Mouse (Mus musculus) erythroblast, embryonic 14.5 days (primary cell): ENCODE measurements around the gene Timp2. TPM values are rescaled to one million over a fixed set of nuclear protein-coding genes. Genes with fewer than 3 reads are reported as not detected.

Experiments used
- H3K27me3 ChIP-seq: 2 replicates; pipeline ENCODE4 v1.6.1; 2012; ENCODE audit warnings: inconsistent platforms; ENCODE audit not compliant: control insufficient read depth
- H3K36me3 ChIP-seq: 2 replicates; pipeline ENCODE4 v1.6.1; 2012; ENCODE audit warnings: mild to moderate bottlenecking, inconsistent platforms; ENCODE audit not compliant: control insufficient read depth
- H3K4me1 ChIP-seq: 2 replicates; pipeline ENCODE4 v1.6.1; 2012; ENCODE audit warnings: inconsistent platforms; ENCODE audit not compliant: control insufficient read depth
- H3K4me3 ChIP-seq: replicated peaks from 2 replicates; pipeline ENCODE3; 2012; ENCODE audit warnings: moderate library complexity, mild to moderate bottlenecking, inconsistent platforms
- H3K9me3 ChIP-seq: 2 replicates; pipeline ENCODE4 v1.6.1; 2012; ENCODE audit warnings: low read length, inconsistent platforms, mixed read lengths; ENCODE audit not compliant: control insufficient read depth
- GATA1 ChIP-seq: IDR thresholded peaks from 2 replicates; pipeline ENCODE4 v1.6.1; 2012; ENCODE audit warnings: low read length, inconsistent platforms, mixed read lengths
- TAL1 ChIP-seq: IDR thresholded peaks from 3 replicates; pipeline ENCODE4 v1.6.1; 2012; ENCODE audit warnings: low read length, inconsistent platforms, mixed read lengths
- polyA plus RNA-seq: library from polyadenylated mRNA; stranded (reverse); fragments of >175 nt; gene quantifications from 2 replicates; pipeline ENCODE4 v1.2.3, GENCODE M21; 2012

Gene Timp2
- polyA plus RNA-seq: 0.05 and 0.13 TPM in 2 replicates

- TF ChIP-seq TAL1 (no peak), GATA1 (no peak)
- Histone ChIP-seq H3K4me3 (peak within 1 kb of the TSS; percentile 35), H3K36me3 (no peaks in the 10 kb centered on the region), H3K9me3 (no peaks in the 10 kb centered on the region), H3K27me3 (peaks cover 30% of the 10 kb centered on the region), H3K4me1 (no peaks in the 10 kb centered on the region)
These were observed at the start of gene Timp2 for GRCm38 (mm10) chr11:118355640-118356039. TSS of gene Timp2 (minus strand) at chr11:118355740.

GRCm38 (mm10) chr11:118405311-118405710 is 49.8 kb upstream of the Timp2 start:
- H3K4me1 ChIP-seq: peaks cover 10% of the 10 kb centered on the region
- H3K4me3 ChIP-seq: no peak overlapping the region
- no peaks in the 10 kb centered on the region for H3K27me3 ChIP-seq
- TF ChIP-seq TAL1: no peak
- TF ChIP-seq GATA1: no peak
- H3K9me3 ChIP-seq: no peaks in the 10 kb centered on the region
- peaks cover 47% of the 10 kb centered on the region for H3K36me3 ChIP-seq

- peaks cover 20% of the 10 kb centered on the region for H3K4me1 ChIP-seq
- no peak for TF ChIP-seq TAL1
- no peak for TF ChIP-seq GATA1
- no peaks in the 10 kb centered on the region for H3K27me3 ChIP-seq
- H3K4me3 ChIP-seq: no peak overlapping the region
- no peaks in the 10 kb centered on the region for H3K9me3 ChIP-seq
- peaks cover 36% of the 10 kb centered on the region for H3K36me3 ChIP-seq
These were observed 48.7 kb upstream of the Timp2 start for GRCm38 (mm10) chr11:118403951-118404899.

- Histone ChIP-seq H3K4me3 (no peak overlapping the region), H3K36me3 (peaks cover 26% of the 10 kb centered on the region), H3K9me3 (no peaks in the 10 kb centered on the region), H3K4me1 (peaks cover 20% of the 10 kb centered on the region), H3K27me3 (no peaks in the 10 kb centered on the region)
- TF ChIP-seq TAL1 (no peak), GATA1 (no peak)
These were observed 47.6 kb upstream of the Timp2 start for GRCm38 (mm10) chr11:118403183-118403582.

GRCm38 (mm10) chr11:118401760-118402280 is 46.3 kb upstream of the Timp2 start, which contains the start of gene Lgals3bp:
TSS of gene Lgals3bp (minus strand) at chr11:118402092.
- H3K4me3 ChIP-seq: peak within 1 kb of the TSS; percentile 21
- TF ChIP-seq GATA1 (no peak), TAL1 (no peak)
- peaks cover 16% of the 10 kb centered on the region for H3K36me3 ChIP-seq
- H3K9me3 ChIP-seq: no peaks in the 10 kb centered on the region
- peaks cover 20% of the 10 kb centered on the region for H3K4me1 ChIP-seq
- H3K27me3 ChIP-seq: no peaks in the 10 kb centered on the region

GRCm38 (mm10) chr11:118401195-118401594 is 45.7 kb upstream of the Timp2 start:
- H3K4me3 ChIP-seq: peak overlapping the region; percentile 21

GRCm38 (mm10) chr11:118400566-118400936 is 45.0 kb upstream of the Timp2 start:
- Histone ChIP-seq H3K27me3 (no peaks in the 10 kb centered on the region), H3K4me3 (no peak overlapping the region), H3K36me3 (peaks cover 13% of the 10 kb centered on the region), H3K9me3 (peaks cover 1% of the 10 kb centered on the region; the same call in 1 of the 2 replicates), H3K4me1 (peaks cover 20% of the 10 kb centered on the region)
- TF ChIP-seq TAL1 (no peak), GATA1 (no peak)

More at GRCm38 (mm10) chr11:118401195-118401594, 45.7 kb upstream of the Timp2 start:
- H3K27me3 ChIP-seq: no peaks in the 10 kb centered on the region
- no peaks in the 10 kb centered on the region for H3K9me3 ChIP-seq
- H3K4me1 ChIP-seq: peaks cover 20% of the 10 kb centered on the region
- H3K36me3 ChIP-seq: peaks cover 14% of the 10 kb centered on the region
- TF ChIP-seq TAL1: no peak
- no peak for TF ChIP-seq GATA1

- H3K4me3 ChIP-seq: no peak overlapping the region
- TF ChIP-seq GATA1: no peak
- TF ChIP-seq TAL1: no peak
These were observed 44.5 kb upstream of the Timp2 start for GRCm38 (mm10) chr11:118399891-118400565.

More at GRCm38 (mm10) chr11:118399891-118400565, 44.5 kb upstream of the Timp2 start:
- Histone ChIP-seq H3K9me3 (peaks cover 3% of the 10 kb centered on the region; the same call in 1 of the 2 replicates), H3K27me3 (no peaks in the 10 kb centered on the region), H3K36me3 (peaks cover 15% of the 10 kb centered on the region), H3K4me1 (peaks cover 20% of the 10 kb centered on the region)
